Mouse (Mus musculus) T-cell, adult 66 days (primary cell): ENCODE measurements around the gene Btf3. TPM values are rescaled to one million over a fixed set of nuclear protein-coding genes. Genes with fewer than 3 reads are reported as not detected.

ENCODE experiments used
- total RNA-seq, 2 experiments: library from RNA; stranded (reverse); gene quantifications; 3 replicates in 1 of 2; 4 replicates in 1 of 2; pipeline ENCODE4 v1.2.4; 2023

Gene Btf3
- 100 to 1,000 TPM; 420 to 430 TPM for total RNA-seq

DNA sequence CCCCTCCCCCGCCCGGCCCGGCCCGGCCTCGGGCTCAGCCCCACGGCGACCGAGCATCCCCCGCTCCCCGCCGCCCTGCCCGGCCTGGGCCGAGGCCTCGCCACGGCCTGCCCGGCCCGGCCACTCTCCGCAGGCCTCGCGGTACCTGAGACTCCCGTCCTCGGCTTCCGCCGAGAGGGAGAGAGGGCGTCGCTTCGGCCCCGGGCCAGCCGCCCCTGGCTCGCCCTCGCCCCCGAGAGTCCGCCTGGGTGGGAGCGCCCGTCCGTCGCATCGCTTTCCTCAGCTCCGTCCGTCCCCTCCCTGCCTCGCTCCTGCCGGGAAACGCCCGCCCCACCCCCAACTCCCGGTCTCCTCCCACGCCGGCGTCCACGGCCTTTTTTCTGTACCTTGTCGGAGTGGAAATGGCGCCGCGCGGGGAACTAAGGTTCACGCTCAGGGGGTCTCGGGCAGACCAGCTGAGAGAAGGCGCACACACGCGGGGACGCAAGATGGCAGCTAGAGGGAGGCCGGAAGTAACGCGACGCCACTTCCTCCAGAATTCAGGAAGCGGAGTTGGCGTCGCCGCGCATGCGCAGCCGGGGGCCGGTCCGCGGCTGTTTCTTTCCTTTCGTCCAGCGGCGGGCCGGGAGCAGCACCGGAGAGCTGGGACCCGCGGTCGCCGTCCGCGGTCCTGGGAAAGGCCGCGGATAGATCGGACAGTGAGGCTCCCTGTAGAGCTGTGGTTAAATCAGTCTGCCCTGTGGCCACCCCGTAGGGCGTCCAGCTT is at the start of gene Btf3:
Gene Btf3, minus strand, starts transcription at position 527 of the 766 bp plus-strand sequence.

DNA sequence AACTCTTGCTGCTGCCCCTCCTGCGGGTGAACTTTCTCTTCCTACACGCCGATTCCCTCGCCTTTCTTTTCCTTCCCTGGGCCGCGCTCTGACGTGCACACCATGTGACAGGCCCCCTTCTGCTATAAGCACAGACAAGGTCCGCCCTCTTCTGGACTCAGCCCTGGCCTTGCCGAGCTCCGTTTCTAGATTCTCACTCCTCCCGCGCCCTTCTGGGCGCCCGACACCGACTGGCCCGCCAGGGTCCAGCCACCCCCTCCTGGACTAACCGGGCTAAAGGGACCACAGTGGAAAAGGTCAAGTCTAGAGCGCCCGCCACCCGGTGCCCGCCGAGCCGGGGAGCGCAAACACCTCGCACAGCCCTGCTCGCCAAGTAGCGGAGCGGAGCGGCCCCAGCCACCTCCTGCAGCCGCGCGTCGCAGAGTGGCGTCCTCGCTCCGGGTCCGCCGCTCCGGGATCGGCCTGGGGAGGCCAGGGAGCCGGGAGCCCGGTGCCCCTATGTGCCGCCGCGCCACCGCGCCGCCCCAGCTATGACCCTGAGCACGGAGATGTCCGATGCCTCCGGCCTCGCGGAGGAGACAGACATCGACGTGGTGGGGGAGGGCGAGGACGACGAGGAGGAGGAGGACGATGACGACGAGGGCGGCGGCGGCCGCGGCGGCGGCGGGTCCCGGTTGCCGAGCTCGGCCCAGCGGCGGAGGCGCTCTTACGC is 37.4 kb upstream of the Btf3 start, which contains the start of gene Foxd1:
Gene Foxd1, plus strand, starts transcription at position 153 of the 712 bp plus-strand sequence.

DNA sequence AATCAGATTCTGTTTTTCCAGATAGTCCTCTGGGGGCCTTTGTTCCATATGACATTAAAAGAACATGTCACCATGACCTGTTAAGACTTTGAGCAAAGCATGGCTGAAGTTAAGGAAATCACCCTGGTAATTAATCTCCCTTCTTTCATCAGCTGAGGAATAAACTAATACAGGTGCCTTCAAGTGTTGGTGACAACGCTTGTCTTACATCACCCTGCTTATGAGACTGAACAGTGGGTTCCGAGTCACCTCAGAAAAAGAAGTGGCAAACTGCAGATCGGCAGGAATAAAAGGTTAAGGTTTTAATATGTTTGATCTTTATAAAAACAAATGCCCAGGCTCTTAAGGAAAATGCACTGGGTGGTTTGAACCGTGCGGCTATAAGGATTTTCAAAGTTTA is 37.1 kb downstream of the Btf3 start, which contains the start of gene Gm21976:
Gene Gm21976, plus strand, starts transcription at position 202 of the 400 bp plus-strand sequence.

GRCm38 (mm10) chr13:98262636-98263457 is 54.0 kb downstream of the Btf3 start, which contains the start of the genes Utp15 and Ankra2:
TSS of gene Utp15 (minus strand) at chr13:98263041.
TSS of gene Ankra2 (plus strand) at chr13:98263074.

Other genes with a start within 250 kb of the Btf3 start
- under 1 TPM in 1 of 2 experiments, not detected in 1; 0.15 TPM for gene Arhgef28, start 110.6 kb downstream of the Btf3 start, total RNA-seq
- 10 to 100 TPM; 40.5 to 44.4 TPM for gene Utp15, start 54.0 kb downstream of the Btf3 start, total RNA-seq
- gene Ankra2, start 53.9 kb downstream of the Btf3 start, total RNA-seq: 10 to 100 TPM; 36.8 to 40.8 TPM
- not detected for gene Gm21976, start 37.1 kb downstream of the Btf3 start, total RNA-seq
- not detected for gene Foxd1, start 37.2 kb upstream of the Btf3 start, total RNA-seq
- not detected for gene Gm10320, start 175.0 kb upstream of the Btf3 start, total RNA-seq